Mouse (Mus musculus): ENCODE data around the gene G6pc. TPM values are rescaled to one million over a fixed set of nuclear protein-coding genes. Genes with fewer than 3 reads are reported as not detected.

G6pc gene
- polyA plus RNA-seq (2012; rRNA removed): 41.2 and 49.0 TPM in 2 replicates

GRCm38 (mm10) chr11:101367326-101367935, at the start of gene G6pc:
Gene G6pc (plus strand): TSS chr11:101367561.

GRCm38 (mm10) chr11:101324763-101325162, 42.6 kb upstream of the G6pc start, which contains the start of gene Aoc2:
Gene Aoc2 (plus strand): TSS chr11:101325063.

GRCm38 (mm10) chr11:101330371-101330924, 36.9 kb upstream of the G6pc start, which contains the start of gene Aoc3:
Gene Aoc3 (plus strand): TSS chr11:101330605.

GRCm38 (mm10) chr11:101417101-101417855, 49.9 kb downstream of the G6pc start, which contains the start of gene Aarsd1:
Gene Aarsd1 (minus strand): TSS chr11:101417615.

GRCm38 (mm10) chr11:101424105-101424851, 56.9 kb downstream of the G6pc start, which contains the start of gene Gm27029:
Gene Gm27029 (minus strand): TSS chr11:101424796.

GRCm38 (mm10) chr11:101424925-101425813, 57.8 kb downstream of the G6pc start, which contains the start of the genes Rundc1 and Ptges3l:
Gene Rundc1 (plus strand): TSS chr11:101425085.
Gene Ptges3l (minus strand): TSS chr11:101425333.

Other genes with a start within 250 kb of the G6pc start
- 23.5 and 24.3 TPM in 2 replicates for gene Retreg3, start 247.7 kb upstream of the G6pc start, polyA plus RNA-seq (2012; rRNA removed)
- 6.0 and 6.3 TPM in 2 replicates for gene Tubg1, start 247.6 kb upstream of the G6pc start, polyA plus RNA-seq (2012; rRNA removed)
- gene Tubg2, start 211.7 kb upstream of the G6pc start, polyA plus RNA-seq (2012; rRNA removed): 0.12 and 0.20 TPM in 2 replicates
- 0.21 and 0.28 TPM in 2 replicates for gene Cntnap1, start 197.0 kb upstream of the G6pc start, polyA plus RNA-seq (2012; rRNA removed)
- 2.0 and 2.4 TPM in 2 replicates for gene Plekhh3, start 196.2 kb upstream of the G6pc start, polyA plus RNA-seq (2012; rRNA removed)
- 0.04 and 0.05 TPM in 2 replicates for gene Ccr10, start 192.1 kb upstream of the G6pc start, polyA plus RNA-seq (2012; rRNA removed)
- 9.2 and 11.0 TPM in 2 replicates for gene Ezh1, start 141.1 kb upstream of the G6pc start, polyA plus RNA-seq (2012; rRNA removed)
- gene Ramp2, start 121.5 kb upstream of the G6pc start, polyA plus RNA-seq (2012; rRNA removed): 26.7 and 28.2 TPM in 2 replicates
- gene Vps25, start 113.9 kb upstream of the G6pc start, polyA plus RNA-seq (2012; rRNA removed): 33.1 and 34.1 TPM in 2 replicates
- gene Wnk4, start 107.0 kb upstream of the G6pc start, polyA plus RNA-seq (2012; rRNA removed): 1.9 and 2.9 TPM in 2 replicates
- 0.25 and 0.51 TPM in 2 replicates for gene Cntd1, start 88.5 kb upstream of the G6pc start, polyA plus RNA-seq (2012; rRNA removed)
- gene Coa3, start 88.4 kb upstream of the G6pc start, polyA plus RNA-seq (2012; rRNA removed): 47.0 and 49.6 TPM in 2 replicates
- gene Becn1, start 65.3 kb upstream of the G6pc start, polyA plus RNA-seq (2012; rRNA removed): 49.6 and 53.3 TPM in 2 replicates
- gene Psme3, start 51.3 kb upstream of the G6pc start, polyA plus RNA-seq (2012; rRNA removed): 75.2 and 83.4 TPM in 2 replicates
- gene Aoc2, start 42.5 kb upstream of the G6pc start, polyA plus RNA-seq (2012; rRNA removed): 3.0 and 3.2 TPM in 2 replicates
- gene Aoc3, start 37.0 kb upstream of the G6pc start, polyA plus RNA-seq (2012; rRNA removed): 0.20 and 0.29 TPM in 2 replicates
- 13.5 and 14.0 TPM in 2 replicates for gene Aarsd1, start 50.1 kb downstream of the G6pc start, polyA plus RNA-seq (2012; rRNA removed)
- gene Gm27029, start 57.2 kb downstream of the G6pc start, polyA plus RNA-seq (2012; rRNA removed): 0.64 and 0.79 TPM in 2 replicates
- 4.3 and 4.5 TPM in 2 replicates for gene Rundc1, start 57.5 kb downstream of the G6pc start, polyA plus RNA-seq (2012; rRNA removed)
- 0.80 and 0.88 TPM in 2 replicates for gene Ptges3l, start 57.8 kb downstream of the G6pc start, polyA plus RNA-seq (2012; rRNA removed)
- 679 and 947 TPM in 2 replicates for gene Rpl27, start 74.7 kb downstream of the G6pc start, polyA plus RNA-seq (2012; rRNA removed)
- gene Ifi35, start 80.8 kb downstream of the G6pc start, polyA plus RNA-seq (2012; rRNA removed): 47.2 and 49.9 TPM in 2 replicates
- 3.3 and 4.1 TPM in 2 replicates for gene Rnd2, start 97.4 kb downstream of the G6pc start, polyA plus RNA-seq (2012; rRNA removed)
- 12.6 and 14.2 TPM in 2 replicates for gene Vat1, start 98.7 kb downstream of the G6pc start, polyA plus RNA-seq (2012; rRNA removed)
- gene Brca1, start 184.4 kb downstream of the G6pc start, polyA plus RNA-seq (2012; rRNA removed): 4.0 and 4.2 TPM in 2 replicates
- gene Nbr1, start 184.6 kb downstream of the G6pc start, polyA plus RNA-seq (2012; rRNA removed): 41.3 and 42.4 TPM in 2 replicates
- 13.3 and 15.8 TPM in 2 replicates for gene Tmem106a, start 214.7 kb downstream of the G6pc start, polyA plus RNA-seq (2012; rRNA removed)
- gene Gm11634, start 231.7 kb downstream of the G6pc start, polyA plus RNA-seq (2012; rRNA removed): not detected in 2 replicates

All from liver, embryonic 18 days (tissue).